Mouse (Mus musculus) natural killer cell, adult 2 months (primary cell): ENCODE data around the gene Plekha8.

ENCODE experiments used
- DNase-seq, 2 experiments: peaks; one replicate each; pipeline ENCODE4 v3.0.0; 2022; ENCODE audit warnings: low spot score in 2 of 2

Plekha8 gene

GRCm38 (mm10) chr6:54586911-54587310 lies 8.0 kb upstream of the Plekha8 start:
- DNase-seq, result no peak

DNA sequence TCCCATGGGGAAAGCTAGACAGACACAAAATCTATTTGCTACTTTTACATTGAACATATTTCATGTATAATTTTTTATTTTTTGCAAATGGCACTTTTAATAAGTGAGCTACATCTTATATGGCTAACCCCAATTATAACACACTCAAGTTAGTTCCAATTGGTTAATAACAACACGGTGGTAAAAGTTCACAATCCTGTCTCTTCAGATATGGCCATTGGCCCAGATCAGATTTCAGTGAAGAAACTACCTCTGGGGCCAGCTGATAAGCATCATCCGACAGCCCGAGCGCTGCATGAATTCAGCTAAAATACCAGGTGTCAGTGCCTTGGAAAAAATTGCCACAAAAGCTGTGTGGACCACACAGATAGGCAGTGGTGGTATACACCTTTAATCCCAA lies 7.2 kb upstream of the Plekha8 start:
- no peak for DNase-seq

DNA sequence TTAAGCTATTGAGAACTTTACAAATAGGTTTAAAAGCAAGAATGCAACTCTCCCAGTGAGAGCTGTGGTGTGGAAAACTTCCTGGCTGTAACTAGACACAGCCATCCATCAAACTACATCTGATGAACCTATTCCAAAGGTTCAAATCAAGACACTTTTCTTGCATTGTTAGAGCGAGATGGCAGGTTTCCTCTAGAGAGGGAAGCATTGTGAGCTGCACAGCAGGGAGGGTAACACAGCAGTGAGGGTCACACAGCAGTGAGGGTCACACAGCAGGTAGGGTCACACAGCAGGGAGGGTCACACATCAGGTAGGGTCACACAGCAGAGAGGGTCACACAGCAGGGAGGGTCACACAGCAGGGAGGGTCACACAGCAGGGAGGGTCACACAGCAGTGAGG lies 6.7 kb upstream of the Plekha8 start:
- DNase-seq, result no peak

- no peak for DNase-seq
Measured at GRCm38 (mm10) chr6:54590691-54591090, 4.2 kb upstream of the Plekha8 start.

DNA sequence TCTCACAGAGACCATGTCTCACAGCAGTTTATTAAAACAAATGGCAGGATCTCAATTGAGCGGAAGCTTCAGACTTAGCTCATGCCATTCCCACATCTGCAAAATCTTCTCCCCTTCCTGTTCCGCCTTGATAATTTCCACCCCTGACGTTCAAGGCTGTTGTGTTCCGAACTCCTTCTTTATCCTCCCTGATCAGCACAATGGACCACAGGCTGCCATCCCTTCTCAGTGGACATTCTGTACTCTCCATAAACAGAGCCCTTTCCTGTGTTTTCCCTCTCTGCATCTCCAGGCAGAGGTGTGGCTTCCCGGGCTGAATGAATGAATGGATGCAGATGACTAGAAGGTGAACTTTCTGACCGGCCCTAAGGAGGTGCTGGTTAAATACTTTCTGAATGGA lies 3.1 kb upstream of the Plekha8 start:
- no peak for DNase-seq

GRCm38 (mm10) chr6:54592938-54593535 lies 1.9 kb upstream of the Plekha8 start:
- peak; percentile 77 to 81 for DNase-seq

- DNase-seq, result no peak
Measured at GRCm38 (mm10) chr6:54593766-54594468, 994 bp upstream of the Plekha8 start.

GRCm38 (mm10) chr6:54595330-54595878 lies 493 bp downstream of the Plekha8 start:
- no peak for DNase-seq

- DNase-seq, result no peak
Measured at GRCm38 (mm10) chr6:54597208-54597607, 2.3 kb downstream of the Plekha8 start, which contains the start of gene Fkbp14. Gene Fkbp14 (minus strand): TSS chr6:54597308.

DNA sequence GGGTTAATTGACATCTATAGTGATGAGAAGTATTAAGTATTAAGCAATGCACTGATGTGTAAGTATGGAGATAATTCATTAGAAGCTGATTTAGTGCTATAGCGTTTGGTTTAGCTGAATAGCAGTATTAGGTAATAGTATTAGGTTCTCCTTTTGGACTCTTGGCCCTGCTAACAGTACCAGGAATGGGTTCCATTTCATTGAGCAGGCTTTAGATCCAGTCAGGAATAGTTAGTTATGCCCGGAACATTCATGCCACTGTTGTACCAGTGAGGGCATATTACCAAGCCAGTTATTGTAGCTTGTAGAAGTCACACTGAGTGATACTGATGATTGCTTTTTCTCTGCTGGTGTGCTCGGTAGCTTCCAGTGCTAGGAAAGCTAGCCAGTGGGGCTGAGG lies 2.8 kb downstream of the Plekha8 start:
- DNase-seq, result no peak

DNA sequence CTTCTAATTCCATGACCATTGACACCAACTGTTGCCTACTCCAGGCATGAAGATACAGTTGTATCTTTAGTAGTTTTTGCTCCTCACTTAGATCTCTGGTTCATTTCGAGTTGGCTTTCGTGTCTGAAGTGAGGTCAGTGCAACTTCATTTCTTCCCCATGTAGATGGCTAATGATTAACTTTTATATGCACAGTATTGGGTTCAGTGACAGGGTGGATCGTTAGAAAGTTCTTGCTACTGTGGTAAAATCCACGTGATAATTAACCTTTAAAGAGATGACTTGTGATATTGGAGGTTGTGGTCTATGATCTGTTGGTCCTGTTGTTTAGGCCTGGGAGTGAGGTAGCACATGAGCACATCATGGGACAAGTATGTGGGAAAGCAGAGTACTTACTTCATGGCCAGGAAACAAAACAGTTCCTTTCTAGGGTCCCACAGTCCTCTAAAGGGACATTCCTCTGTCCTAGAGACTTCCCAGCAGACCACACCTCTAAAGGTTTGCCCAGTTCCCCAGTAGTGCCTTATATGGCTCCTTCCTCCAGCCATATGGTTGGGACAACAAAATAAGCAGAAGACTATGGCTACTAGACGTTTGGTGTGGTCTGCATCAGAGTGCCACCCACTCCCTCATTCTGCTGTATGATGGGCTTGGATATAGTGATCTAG lies 5.9 kb downstream of the Plekha8 start:
- no peak for DNase-seq

DNA sequence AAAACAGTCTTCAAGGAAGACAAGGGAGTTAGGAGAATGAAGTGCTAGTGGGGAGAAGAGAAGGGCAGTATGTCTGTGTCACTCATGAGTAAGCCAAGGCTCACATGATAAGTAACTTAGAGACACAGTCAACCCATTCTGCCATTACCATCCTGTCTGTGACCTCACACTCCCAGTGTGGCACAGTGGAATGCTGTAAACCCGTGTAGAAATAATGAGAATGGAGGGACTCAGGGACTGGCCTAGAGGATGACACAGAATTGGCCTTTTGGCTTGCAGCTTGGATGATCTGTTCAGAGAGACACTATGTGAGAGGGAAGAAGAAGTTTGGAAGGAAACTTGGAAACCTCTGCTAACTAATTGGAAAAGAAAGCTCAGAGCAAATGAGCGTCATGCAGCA lies 8.0 kb downstream of the Plekha8 start:
- DNase-seq, result no peak

DNA sequence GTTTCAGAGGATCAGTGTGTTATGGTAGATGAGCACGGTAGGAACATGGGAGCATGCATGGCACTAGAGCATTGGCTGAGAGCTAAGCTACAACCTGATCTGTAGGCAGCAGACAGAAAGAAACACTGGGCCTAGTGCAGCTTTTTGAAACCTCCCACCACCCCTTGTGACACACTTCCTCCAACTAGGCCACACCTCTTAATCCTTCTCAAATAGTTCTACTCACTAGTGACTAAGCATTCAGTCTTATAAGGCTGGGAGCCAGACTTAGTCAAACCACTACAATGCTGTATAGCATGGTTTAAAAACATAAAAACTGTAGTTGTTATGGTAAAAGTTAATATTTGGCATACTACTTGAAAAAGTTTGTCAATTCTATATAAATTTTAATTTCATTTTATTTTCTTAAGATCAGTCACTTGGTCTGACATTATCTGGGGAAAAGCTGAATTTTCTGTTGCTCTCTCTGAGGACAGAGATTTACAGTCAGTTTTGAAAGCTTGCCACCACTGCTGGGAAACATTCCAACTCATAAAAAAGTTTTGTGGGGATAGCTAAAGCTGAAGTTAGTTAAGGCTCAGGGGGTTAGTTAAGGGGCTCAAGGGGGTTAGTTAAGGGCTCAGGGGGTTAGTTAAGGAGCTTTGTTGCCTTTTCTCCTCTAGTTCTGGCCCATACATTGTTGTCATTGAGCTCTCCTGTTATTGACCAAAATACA lies 9.2 kb downstream of the Plekha8 start:
- no peak for DNase-seq

GRCm38 (mm10) chr6:54606241-54606640 lies 11.3 kb downstream of the Plekha8 start:
- DNase-seq, result no peak

GRCm38 (mm10) chr6:54617363-54617762 lies 22.5 kb downstream of the Plekha8 start:
- no peak for DNase-seq

DNA sequence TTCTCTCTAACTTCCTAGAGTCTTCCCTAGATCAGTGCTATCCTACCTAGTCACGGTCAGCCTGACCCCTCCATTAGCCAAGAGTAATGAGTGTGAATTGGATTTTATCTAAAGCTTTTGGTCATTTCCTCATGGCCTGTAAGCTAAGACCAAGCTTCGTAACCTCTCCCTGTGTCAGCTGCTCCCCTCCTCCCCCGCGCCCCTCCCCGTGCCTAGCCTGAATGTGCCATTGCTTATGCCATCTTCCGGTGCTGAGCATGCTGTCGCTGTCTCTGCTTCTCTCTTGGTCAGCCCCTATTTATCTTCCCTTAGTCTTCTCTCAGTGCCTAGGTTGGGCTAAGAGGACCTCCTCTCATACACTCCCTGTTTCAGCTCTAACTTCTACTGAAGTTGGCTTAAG lies 24.6 kb downstream of the Plekha8 start:
- DNase-seq, result no peak

GRCm38 (mm10) chr6:54620357-54620756 lies 25.4 kb downstream of the Plekha8 start:
- DNase-seq, result no peak

GRCm38 (mm10) chr6:54628381-54628780 lies 33.5 kb downstream of the Plekha8 start:
- no peak for DNase-seq

DNA sequence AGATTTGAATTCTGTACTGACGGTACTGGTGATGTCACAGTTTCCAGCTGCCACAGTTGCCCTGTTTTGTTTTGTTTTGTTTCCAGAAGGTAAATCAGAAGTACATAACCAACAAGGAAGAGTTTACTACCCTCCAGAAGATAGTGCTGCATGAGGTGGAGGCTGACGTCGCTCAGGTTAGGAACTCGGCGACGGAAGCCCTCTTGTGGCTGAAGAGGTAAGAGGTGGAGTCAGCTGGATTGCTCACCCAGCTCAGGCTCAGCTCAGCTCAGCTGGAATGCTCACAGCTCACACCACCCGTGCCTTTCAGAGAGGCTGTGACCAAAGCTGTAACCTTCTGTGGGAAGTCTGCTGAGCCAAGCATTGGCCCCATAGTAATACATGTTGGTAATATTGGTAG lies 34.8 kb downstream of the Plekha8 start:
- DNase-seq, result no peak

DNA sequence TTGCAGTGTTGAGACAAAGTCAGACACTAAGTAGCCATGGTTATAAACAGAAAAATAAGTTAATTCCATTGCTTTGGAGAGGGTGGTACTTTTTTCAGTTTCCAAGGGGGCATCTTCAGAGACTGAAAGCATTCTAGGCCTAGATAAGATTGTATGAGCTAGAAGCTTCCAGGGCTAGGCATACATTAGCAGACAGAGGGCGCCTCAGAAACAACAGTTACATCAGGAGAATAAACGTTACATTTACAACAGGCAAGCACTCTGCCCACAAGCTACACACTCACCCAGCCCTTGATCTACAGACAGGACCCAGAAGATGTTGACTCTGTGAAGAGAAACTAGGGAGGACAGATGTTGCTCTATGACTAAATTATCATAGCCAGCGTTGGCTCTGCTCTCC lies 36.6 kb downstream of the Plekha8 start:
- no peak for DNase-seq

DNA sequence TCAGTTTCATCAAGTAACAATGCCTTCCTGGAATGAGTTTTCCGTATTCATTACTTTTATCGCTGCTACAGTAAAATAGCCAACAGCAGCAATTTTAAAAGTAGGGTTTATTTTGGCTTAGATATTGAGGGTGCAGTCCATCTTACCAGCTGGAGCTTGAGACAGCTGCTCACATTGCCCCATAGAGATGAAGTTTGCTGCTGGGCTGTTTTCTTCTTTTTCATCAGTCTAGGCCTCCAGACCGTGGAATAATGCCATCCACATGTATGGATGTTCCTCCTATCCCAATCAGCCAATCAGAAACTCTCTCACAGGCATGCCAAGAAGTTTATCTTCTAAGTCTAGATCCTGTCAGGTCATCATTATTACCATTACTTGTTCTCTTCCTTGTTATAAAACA lies 45.0 kb downstream of the Plekha8 start:
- DNase-seq, result no peak

- no peak for DNase-seq
Measured at GRCm38 (mm10) chr6:54641953-54642352, 47.0 kb downstream of the Plekha8 start.
